Mouse (Mus musculus): ENCODE results near the gene Stra6.

Gene Stra6

GRCm38 (mm10) chr9:58174818-58175251, 111.2 kb downstream of the Stra6 start:
- DNase-seq (ENCODE audit: low spot score), result no peak

- DNase-seq (ENCODE audit: low spot score), result no peak
Measured at GRCm38 (mm10) chr9:58175745-58176487, 112.3 kb downstream of the Stra6 start.

GRCm38 (mm10) chr9:58177165-58177564, 113.6 kb downstream of the Stra6 start:
- DNase-seq (ENCODE audit: low spot score), result no peak

GRCm38 (mm10) chr9:58179390-58179789, 115.8 kb downstream of the Stra6 start:
- no peak for DNase-seq (ENCODE audit: low spot score)

GRCm38 (mm10) chr9:58184456-58184855, 120.9 kb downstream of the Stra6 start:
- DNase-seq (ENCODE audit: low spot score), result no peak

GRCm38 (mm10) chr9:58194222-58194621, 130.6 kb downstream of the Stra6 start:
- no peak for DNase-seq (ENCODE audit: low spot score)

GRCm38 (mm10) chr9:58195671-58196070, 132.1 kb downstream of the Stra6 start:
- no peak for DNase-seq (ENCODE audit: low spot score)

- no peak for DNase-seq (ENCODE audit: low spot score)
Measured at GRCm38 (mm10) chr9:58196141-58196540, 132.6 kb downstream of the Stra6 start.

GRCm38 (mm10) chr9:58196610-58197567, 133.3 kb downstream of the Stra6 start:
- DNase-seq (ENCODE audit: low spot score), result no peak

GRCm38 (mm10) chr9:58197781-58198701, 134.5 kb downstream of the Stra6 start:
- no peak for DNase-seq (ENCODE audit: low spot score)

- DNase-seq (ENCODE audit: low spot score), result no peak
Measured at GRCm38 (mm10) chr9:58198801-58199371, 135.3 kb downstream of the Stra6 start.

GRCm38 (mm10) chr9:58199381-58200269, 136.0 kb downstream of the Stra6 start:
- no peak for DNase-seq (ENCODE audit: low spot score)

- no peak for DNase-seq (ENCODE audit: low spot score)
Measured at GRCm38 (mm10) chr9:58200270-58201090, 136.9 kb downstream of the Stra6 start.

- no peak for DNase-seq (ENCODE audit: low spot score)
Measured at GRCm38 (mm10) chr9:58201091-58201842, 137.7 kb downstream of the Stra6 start.

GRCm38 (mm10) chr9:58201861-58202549, 138.4 kb downstream of the Stra6 start:
- no peak for DNase-seq (ENCODE audit: low spot score)

GRCm38 (mm10) chr9:58202676-58203453, 139.3 kb downstream of the Stra6 start:
- DNase-seq (ENCODE audit: low spot score), result no peak

All from testis, postnatal 14 days (tissue).